ENCODE assay signal across 14 mouse cellular contexts in the genomic region with DNA sequence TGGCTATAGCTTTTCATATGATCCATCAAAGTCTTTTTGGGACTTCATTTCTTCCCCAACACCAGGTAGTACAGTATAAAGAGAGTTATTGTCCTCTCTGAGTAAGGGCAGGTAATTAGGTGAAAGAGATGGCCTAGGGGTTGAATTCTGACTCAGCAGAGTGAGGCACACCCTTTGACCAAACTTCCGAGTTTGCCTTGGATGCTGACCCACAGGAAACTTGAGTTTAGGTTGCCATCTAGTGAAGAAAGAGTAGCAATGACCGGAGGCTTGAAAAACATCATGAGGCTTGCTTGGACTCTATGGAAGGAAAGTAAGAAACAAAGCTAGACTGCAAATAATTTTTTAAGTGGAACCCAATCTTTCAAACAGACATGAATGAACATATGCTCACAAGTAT. TPM values are rescaled to one million over a fixed set of nuclear protein-coding genes. Genes with fewer than 3 reads are reported as not detected.
DNase-seq lines count a peak whose midpoint lies in the region; ATAC-seq and TF ChIP-seq lines count a peak whose summit lies in the region.
"Had no signal": no experiment of that assay in that cellular context is flagged by ENCODE, and none has a peak within 500 bp of the region (broad histone marks: within the 10 kb centered on the region; RNA-seq: fewer than 3 reads in every experiment).

No protein-coding gene starts in this region.

- no peak for TF ChIP-seq EP300 in lung, postnatal 0 days (IDR thresholded peaks at IDR 0.05)

- peak; percentile 10 to 14 for DNase-seq in heart, postnatal 10 days
- DNase-seq in heart, embryonic 10.5 days (ENCODE audit: low spot score): no peak
- DNase-seq in lung, postnatal 0 days (ENCODE audit: low spot score): peak; percentile 50
- no peak for DNase-seq in lung, postnatal 10 days
- DNase-seq in adipocyte (ENCODE audit: low spot score): peak; percentile 66
- DNase-seq in retina, postnatal 1 day: peak; percentile 39
- no peak for DNase-seq in cerebellum, adult 9-11 months
- DNase-seq: thymus, postnatal 36 days had no signal

- WGBS in heart, embryonic 10.5 days: 15% methylated on average over 2 of the region's 2 CpGs
- 21% methylated on average over 2 of the region's 2 CpGs for WGBS in lung, postnatal 0 days

- peak; percentile 60 for TF ChIP-seq CTCF in lung, postnatal 0 days (IDR thresholded peaks at IDR 0.05)

- no peaks in the 10 kb centered on the region for H3K9me3 ChIP-seq in heart, embryonic 10.5 days
- no peaks in the 10 kb centered on the region for H3K9me3 ChIP-seq in lung, postnatal 0 days (ENCODE audit: low read length)
- H3K9me3 ChIP-seq: embryonic facial prominence, embryonic 13.5 days; G1E; hindbrain, embryonic 10.5 days had no signal

- H3K4me1 ChIP-seq in heart, embryonic 10.5 days: no peaks in the 10 kb centered on the region
- no peaks in the 10 kb centered on the region for H3K4me1 ChIP-seq in lung, postnatal 0 days (ENCODE audit: insufficient read depth, low read depth, low read length)
- H3K4me1 ChIP-seq: embryonic facial prominence, embryonic 13.5 days; hindbrain, embryonic 10.5 days had no signal

- H3K9ac ChIP-seq in lung, postnatal 0 days (replicated peaks; ENCODE audit: low read depth): no peak overlapping the region
- H3K9ac ChIP-seq: embryonic facial prominence, embryonic 13.5 days had no signal

- ATAC-seq in lung, postnatal 0 days: no peak
- no peak for ATAC-seq in granulocyte monocyte progenitor cell, adult 5-6 weeks (replicated peaks; ENCODE audit: poor library complexity, severe bottlenecking)

- intact Hi-C loops in heart, postnatal 10 days (cut with DNase I): loop anchor here (5.0 kb wide), 1 partner anchor 192 kb away; no protein-coding TSS in a partner anchor

- no peak overlapping the region for H3K4me2 ChIP-seq in lung, postnatal 0 days (replicated peaks; ENCODE audit: low read depth, low read length)
- H3K4me2 ChIP-seq: embryonic facial prominence, embryonic 13.5 days had no signal

- H3K4me3 ChIP-seq in heart, embryonic 10.5 days: no peak overlapping the region
- no peak overlapping the region for H3K4me3 ChIP-seq in lung, postnatal 0 days (ENCODE audit: low read depth, low read length)
- H3K4me3 ChIP-seq: embryonic facial prominence, embryonic 13.5 days; hindbrain, embryonic 10.5 days had no signal

- H3K36me3 ChIP-seq in heart, embryonic 10.5 days: no peaks in the 10 kb centered on the region
- H3K36me3 ChIP-seq in lung, postnatal 0 days (ENCODE audit: insufficient read depth, low read length): no peaks in the 10 kb centered on the region
- H3K36me3 ChIP-seq: embryonic facial prominence, embryonic 13.5 days; G1E; hindbrain, embryonic 10.5 days had no signal

- H3K27me3 ChIP-seq in heart, embryonic 10.5 days (ENCODE audit: insufficient read depth, poor library complexity, severe bottlenecking): peaks cover 5% of the 10 kb centered on the region; the same call in 1 of the 2 replicates
- no peaks in the 10 kb centered on the region for H3K27me3 ChIP-seq in lung, postnatal 0 days (replicated peaks; ENCODE audit: insufficient read depth, low read length)

- no peak overlapping the region for H3K27ac ChIP-seq in heart, embryonic 10.5 days
- no peak overlapping the region for H3K27ac ChIP-seq in lung, postnatal 0 days (ENCODE audit: low read length)
- H3K27ac ChIP-seq: embryonic facial prominence, embryonic 13.5 days; hindbrain, embryonic 10.5 days had no signal

RNA-seq across cellular contexts. Expression of a gene that starts 44.3 kb away (rescaled TPM):
- total RNA-seq in heart, postnatal 10 days (2021): not detected
- not detected in 2 replicates for polyA plus RNA-seq in heart, embryonic 10.5 days (2016; fragmentation: Nextera tagmentation; extraction: Ambion mirVana)
- not detected in 2 replicates for polyA plus RNA-seq in lung, postnatal 0 days (2015; fragmentation: Nextera tagmentation; extraction: Ambion mirVana)
- total RNA-seq in granulocyte monocyte progenitor cell, adult 5-6 weeks (2014; fragmentation: Nextera tagmentation): not detected in 2 replicates
- total RNA-seq in granulocyte monocyte progenitor cell, adult 5-6 weeks (2017): not detected in 2 replicates
- total RNA-seq: G1E; layer of hippocampus, postnatal 10 days; monocyte, adult 5-6 weeks had no signal
- polyA plus RNA-seq: embryonic facial prominence, embryonic 13.5 days; G1E; hindbrain, embryonic 10.5 days had no signal

Comparison
In these comparisons a context has a peak if more than half of its experiments do, and no peak if none do; other contexts are left out.
1. DNase-seq: peak in heart, postnatal 10 days (2 of 2), lung, postnatal 0 days (single experiment), adipocyte (single experiment) and retina, postnatal 1 day (single experiment); none in heart, embryonic 10.5 days (single experiment), lung, postnatal 10 days (single experiment) and cerebellum, adult 9-11 months (single experiment).